Mouse (Mus musculus) lung, adult 18-20 months (tissue): Measurements from ENCODE around the gene Pigyl.
A peak's percentile ranks its signal among the peaks of the same experiment; 100 is the strongest.
"Not testable (repeated sequence)": the region's sequence is repeated elsewhere in the genome, so short reads cannot be mapped to it uniquely, and the experiment has no call there.

ENCODE experiments used
- DNase-seq, 2 experiments: peaks; one replicate each; pipeline ENCODE4 v3.0.0; 2022; ENCODE audit warnings: mixed read lengths in 2 of 2

Gene Pigyl

GRCm38 (mm10) chr9:22139746-22140145 is 16.9 kb upstream of the Pigyl start:
- DNase-seq = no peak

DNA sequence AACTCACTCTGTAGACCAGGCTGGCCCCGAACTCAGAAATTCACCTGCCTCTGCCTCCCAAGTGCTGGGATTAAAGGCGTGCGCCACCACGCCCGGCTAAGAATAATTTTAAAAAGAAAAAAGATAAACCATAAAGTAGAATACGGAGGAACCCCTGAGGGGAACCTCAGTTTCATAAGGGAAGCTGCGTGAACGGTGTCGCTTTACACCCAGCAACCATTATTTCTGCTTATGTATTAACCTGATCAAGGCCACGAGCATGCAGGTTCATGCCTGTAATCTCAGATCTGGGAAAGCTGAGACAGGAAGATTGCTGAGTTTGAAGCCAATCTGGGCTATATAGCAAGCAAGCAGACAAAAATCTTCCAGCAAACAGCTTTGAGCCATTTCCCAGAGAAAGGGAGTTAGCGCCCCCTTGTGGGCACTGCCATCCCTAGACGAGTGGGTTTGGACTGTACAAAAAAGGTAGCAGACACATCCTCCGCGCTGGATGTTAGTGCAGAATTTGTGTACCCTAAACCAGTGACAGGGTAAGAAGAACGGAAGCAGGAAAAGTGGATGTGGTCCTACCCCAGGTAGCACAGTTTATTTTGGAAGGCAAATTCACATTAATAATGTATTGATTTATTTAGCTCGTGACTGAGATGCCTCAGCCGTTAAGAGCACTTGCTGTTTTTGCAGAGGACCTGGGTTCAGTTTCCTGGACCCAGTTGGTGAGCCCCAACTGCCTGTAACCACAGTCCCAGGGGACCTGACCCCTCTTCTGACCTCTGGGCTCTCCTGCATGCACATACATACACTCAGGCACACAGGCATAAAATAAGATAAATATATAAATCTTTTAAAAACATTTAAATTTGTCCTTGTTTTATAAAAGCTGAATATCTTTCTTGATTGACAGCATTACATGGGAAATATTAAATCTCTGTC is 13.3 kb upstream of the Pigyl start:
- peak; percentile 82 to 85 for DNase-seq

GRCm38 (mm10) chr9:22144304-22144965 is 12.2 kb upstream of the Pigyl start:
- DNase-seq = no peak

DNA sequence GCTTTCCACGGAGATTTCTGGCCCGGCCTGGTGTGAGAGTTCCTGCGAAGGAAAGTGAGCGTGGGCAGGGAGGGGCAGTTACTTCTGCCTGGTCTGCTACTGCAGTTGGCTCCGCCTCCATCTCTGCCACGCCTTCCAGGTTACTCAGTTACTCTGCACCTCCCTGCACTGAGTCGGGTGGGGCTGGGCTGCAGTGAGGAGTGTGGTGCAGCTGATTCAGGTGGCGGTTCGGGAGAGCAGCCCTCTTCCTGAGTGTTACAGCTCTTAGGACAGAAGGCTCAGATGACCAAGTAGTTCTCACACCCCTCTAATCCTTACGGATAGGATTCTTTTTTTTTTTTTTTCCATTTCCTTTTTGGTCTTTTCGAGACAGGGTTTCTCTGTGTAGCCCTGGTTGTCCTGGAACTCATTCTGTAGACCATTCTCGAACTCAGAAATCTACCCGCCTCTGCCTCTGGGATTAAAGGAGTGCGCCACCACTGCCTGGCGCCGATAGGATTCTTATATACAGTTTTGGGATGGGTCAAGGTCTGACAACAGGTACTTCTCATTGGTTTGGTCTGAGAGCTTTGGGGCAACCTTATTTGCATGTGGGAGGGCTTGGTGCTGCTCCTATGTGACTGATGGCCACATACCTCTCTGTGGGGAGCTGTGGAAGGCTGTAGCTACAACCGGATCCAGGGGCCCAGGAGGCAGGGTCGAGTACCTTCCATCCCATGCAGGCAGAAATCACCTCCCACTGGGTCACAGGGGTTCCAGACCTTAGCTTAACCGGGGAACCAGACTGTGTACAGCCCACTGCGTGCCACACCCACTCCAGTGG is 7.0 kb upstream of the Pigyl start:
- DNase-seq = peak; percentile 67 to 76

- DNase-seq = not testable (repeated sequence)
Observed at GRCm38 (mm10) chr9:22150249-22150693, 6.4 kb upstream of the Pigyl start.

- DNase-seq = no peak
Observed at GRCm38 (mm10) chr9:22150946-22151345, 5.7 kb upstream of the Pigyl start.

DNA sequence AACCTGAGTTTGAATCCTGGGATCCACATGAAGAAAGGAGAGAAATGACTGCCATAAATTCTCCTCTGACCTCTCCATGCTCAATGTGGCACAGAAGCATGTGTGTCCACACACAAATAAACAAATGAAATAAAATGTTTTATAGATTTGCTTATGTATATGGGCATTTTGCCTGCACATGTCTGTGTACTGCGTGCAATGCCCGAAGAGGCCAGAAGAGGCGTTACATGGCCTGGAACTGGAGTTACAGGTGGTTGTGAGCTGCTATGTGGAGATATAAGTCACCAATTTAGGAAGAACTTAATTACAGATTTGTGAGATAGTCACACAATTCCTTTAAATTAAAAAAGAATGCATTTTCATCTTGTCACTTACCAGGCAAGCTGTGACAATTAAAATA is 2.8 kb upstream of the Pigyl start:
- DNase-seq = no peak

DNA sequence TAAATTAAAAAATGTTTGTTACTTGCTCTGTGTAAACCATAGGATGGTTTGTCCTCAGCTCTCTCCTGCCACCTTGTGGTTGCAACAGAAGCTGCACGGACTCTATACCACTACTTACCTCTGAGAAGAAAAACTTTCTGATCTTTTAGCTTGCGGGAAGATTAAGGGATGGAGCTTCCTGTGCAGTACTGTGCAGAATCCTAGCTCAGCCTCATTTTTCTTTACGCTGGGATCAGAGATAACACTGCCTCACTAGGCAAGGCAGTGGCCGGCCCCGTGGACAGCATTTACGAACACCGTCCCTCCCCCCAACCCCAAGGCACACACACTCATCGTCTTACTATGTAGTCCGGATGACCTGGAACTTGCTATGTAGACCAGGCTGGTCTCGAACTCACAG is 1.0 kb upstream of the Pigyl start:
- DNase-seq = peak; percentile 62 to 74

DNA sequence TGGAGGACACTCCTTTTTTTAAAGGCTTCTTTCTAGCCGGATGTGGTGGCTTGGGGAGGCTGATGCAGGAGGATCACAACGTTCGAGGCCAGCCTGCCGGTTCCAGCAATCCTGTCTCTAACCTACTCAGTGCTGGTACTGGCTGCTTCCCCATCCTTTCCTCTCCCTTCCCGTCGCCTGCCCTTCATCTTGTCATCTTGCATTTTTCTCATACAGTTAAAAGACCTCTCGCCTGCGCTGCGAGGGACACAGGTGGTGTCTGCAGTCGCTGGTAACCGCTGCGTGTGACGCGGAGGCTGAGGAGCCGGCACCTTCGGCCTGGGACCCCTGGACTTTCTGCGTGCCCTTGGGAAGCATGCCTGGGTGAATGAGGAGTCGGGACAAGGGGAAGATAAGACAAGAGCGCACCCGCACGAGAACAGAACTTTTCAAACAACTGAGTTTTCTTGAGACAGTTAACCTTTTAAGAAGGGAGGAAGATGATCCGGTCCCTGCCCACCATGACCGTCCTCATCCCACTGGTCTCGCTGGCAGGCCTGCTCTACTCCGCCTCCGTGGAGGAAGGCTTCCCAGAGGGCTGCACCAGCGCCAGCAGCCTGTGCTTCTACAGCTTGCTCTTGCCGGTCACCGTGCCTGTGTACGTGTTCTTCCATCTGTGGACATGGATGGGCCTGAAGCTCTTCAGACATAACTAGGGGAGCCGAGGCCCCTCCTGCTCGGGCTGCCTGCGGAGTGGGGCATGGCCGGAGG is 1.0 kb downstream of the Pigyl start:
- no peak for DNase-seq

- DNase-seq = no peak
Observed at GRCm38 (mm10) chr9:22161299-22161698, 4.7 kb downstream of the Pigyl start.

DNA sequence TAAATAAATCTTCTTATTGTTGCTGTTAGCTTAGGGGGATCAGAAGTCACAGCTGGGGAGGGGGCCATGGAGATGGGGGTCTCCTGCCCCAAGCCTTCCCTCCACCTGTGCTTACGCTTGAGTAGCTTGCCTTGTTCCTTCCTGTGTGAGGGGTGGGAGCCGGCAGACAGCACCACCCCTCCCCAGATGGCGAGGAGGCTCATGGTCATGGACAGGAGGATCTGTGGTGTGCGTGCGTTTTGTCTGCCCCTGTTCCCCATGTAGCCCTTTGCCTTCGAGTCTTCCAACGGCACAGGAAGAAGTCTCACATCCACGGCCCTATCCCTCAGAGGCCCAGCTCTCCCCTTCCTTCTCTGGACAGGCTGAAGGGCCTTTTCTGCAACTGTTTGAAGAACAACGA is 5.7 kb downstream of the Pigyl start:
- DNase-seq = no peak

GRCm38 (mm10) chr9:22162912-22163311 is 6.3 kb downstream of the Pigyl start:
- no peak for DNase-seq

GRCm38 (mm10) chr9:22164711-22165668 is 8.3 kb downstream of the Pigyl start:
- peak; percentile 22 to 34 for DNase-seq

- DNase-seq = no peak
Observed at GRCm38 (mm10) chr9:22165964-22166363, 9.3 kb downstream of the Pigyl start.

- DNase-seq = no peak
Observed at GRCm38 (mm10) chr9:22166686-22167085, 10.0 kb downstream of the Pigyl start.

DNA sequence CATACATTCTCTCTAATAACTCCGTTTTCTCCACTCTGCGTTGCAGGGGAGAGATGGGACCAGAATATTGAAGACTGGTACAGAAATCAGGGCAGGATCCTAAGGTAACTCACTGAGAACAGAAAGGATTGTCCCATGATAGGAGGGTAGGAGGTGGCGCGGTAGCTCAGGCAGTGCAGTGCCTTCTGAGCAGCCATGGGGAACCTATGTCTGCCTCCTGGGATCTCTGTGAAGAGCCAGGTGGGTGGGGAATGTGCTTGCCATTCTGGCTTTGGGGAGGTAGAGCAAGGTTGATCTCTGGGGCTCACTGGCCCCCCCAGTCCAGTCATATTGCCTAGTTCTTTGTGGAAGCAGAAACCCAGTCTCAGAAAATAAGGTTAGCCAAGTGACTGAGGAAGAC is 11.1 kb downstream of the Pigyl start:
- no peak for DNase-seq

DNA sequence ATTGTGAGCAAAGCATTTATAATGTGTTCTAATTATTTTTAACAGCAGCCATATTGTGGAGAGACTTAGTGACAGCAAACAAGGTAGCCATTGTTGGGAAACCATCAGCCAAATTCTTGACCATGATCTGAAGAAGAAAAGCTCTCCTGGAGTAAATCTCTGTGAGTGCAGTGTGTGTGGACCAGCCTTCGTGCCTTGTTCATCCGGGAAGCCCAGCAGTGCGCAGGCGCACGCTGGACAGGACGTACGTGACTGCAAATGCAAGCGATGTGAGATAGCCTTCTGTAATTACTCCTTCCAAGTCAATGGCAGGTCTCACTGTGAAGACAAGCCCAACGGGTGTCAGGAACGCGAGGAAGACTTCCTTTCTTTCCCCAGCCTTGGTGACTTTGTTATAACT is 12.7 kb downstream of the Pigyl start:
- DNase-seq = no peak

GRCm38 (mm10) chr9:22172318-22172717 is 15.7 kb downstream of the Pigyl start:
- no peak for DNase-seq

DNA sequence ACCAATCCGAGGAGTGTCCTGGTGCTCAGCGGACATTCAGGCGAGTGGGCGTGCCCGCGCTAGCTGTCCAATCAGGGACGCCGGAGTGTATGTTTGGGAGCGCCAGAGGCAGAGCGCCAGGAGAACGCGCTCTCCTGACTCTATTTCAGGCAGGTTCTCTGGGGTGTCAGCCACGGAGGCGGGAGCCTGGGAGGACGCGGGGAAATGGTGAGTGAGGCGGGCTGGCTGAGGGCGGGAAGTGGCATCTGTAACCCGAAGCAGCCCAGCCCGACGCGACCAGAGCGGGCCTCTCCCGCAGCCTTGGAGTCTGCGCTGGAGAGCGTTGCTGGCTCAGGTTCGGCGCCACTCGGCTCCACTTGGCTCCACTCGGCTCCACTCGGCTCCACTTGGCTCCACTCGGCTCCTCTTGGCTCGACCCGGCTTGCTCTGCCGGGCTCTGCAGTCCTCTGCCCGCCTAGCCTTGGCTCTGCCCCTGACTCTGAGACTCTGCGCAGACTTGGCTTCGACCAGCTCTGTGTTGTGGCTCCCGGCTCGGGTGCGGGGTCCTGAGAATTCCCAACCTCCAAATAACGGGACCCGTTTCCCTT is 31.5 kb downstream of the Pigyl start, which contains the start of gene Zfp872:
Zfp872 (plus strand) TSS at position 66 of the 587 bp plus-strand sequence.
- peak; percentile 62 to 67 for DNase-seq

DNA sequence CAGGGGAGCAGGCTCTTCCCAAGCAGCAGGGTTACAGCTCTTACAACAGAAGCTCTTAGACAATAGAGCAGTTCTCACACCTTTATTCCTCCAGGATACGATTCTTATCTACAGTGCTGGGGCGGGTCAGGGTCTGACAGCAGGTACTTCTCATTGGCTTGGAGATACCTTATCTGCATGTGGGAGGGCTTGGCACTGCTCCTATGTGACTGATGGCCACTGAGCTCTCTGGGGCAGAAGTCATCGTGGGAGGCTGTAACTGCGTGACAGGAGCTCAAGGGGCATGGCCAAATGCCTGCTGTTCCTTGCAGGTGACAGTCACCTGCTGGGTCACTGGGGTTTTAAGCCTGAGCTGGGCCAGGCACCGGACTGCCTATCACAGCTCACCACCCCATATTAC is 39.8 kb downstream of the Pigyl start:
- DNase-seq = peak in 1 of 2 experiments; percentile 33
